Mouse (Mus musculus): Measurements from ENCODE around the gene Bmp8b. TPM values are rescaled to one million over a fixed set of nuclear protein-coding genes. Genes with fewer than 3 reads are reported as not detected.
A peak's percentile ranks its signal among the peaks of the same experiment; 100 is the strongest.
"Not testable (repeated sequence)": the region's sequence is repeated elsewhere in the genome, so short reads cannot be mapped to it uniquely, and the experiment has no call there.

Gene Bmp8b
- total RNA-seq, 2 experiments from 2014 or later, result 0.26 to 0.54 TPM

DNA sequence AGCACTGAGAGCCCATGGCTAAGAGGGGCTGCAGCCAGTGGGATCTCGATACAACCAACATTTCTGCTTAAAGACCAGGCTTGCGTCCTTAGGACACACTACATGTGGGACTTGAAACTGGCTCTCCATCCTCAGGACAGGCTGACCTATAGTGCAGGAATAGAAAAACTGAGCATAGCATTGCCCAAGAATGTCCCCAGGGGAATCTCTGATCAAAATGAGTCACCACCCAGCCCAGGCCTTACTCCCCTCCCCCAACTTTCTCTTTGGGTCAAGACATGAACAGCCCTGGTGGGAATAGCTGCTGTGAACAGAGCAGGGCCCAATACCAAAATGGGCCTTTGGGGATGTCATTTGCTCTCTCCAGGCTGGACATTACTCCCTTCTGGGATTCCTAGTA lies 1.9 kb downstream of the Bmp8b start:
- no peak for DNase-seq (ENCODE audit: extremely low spot score in 1 of 2, low spot score in 2 of 2)
- intact Hi-C loops (cut with DNase I), result no loop called here

DNA sequence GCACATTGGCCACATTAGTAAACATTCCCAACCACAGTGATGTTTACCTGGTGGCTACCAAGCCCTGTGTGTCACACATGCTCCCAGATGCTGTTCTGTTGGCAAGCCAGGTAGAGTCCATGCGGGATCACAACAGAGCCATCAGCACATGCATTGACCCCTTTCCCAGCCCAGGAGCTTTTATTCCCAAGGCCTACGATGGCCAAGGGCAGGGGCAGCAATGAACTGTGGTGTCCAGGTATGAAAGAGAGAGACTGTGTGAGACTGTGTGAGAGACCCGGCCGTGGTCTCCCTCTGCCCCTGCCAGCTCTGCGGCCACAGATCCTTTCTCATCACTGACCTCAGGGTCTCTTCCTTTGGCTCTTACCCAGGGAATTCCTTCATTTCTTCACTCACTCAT lies 3.1 kb downstream of the Bmp8b start:
- intact Hi-C loops (cut with DNase I), result no loop called here
- DNase-seq (ENCODE audit: extremely low spot score in 1 of 2, low spot score in 2 of 2), result no peak

DNA sequence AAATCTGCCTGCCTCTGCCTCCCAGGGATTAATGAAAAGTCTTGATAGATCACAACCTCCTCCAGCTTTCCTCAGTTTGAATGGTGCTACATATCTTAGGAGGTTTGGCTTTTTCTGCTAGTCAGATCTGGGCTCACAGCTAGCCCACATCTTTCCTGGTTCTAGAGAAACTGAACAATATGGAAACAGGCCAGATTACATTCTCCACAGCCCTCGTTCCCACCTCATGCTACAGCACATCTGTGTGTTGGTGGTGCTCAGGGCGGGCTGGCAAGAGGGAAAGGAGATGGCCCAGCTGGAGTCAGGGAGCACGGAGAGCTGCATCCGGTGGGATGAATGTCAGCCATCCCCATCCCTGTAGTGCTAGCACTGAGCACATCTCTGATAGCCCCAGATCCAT lies 5.8 kb downstream of the Bmp8b start:
- intact Hi-C loops (cut with DNase I), result no loop called here
- DNase-seq (ENCODE audit: extremely low spot score in 1 of 2, low spot score in 2 of 2), result no peak

- intact Hi-C loops (cut with DNase I); DNase-seq (ENCODE audit: extremely low spot score in 1 of 2, low spot score in 2 of 2): not testable (repeated sequence)
These were observed 6.5 kb downstream of the Bmp8b start for GRCm38 (mm10) chr4:123111275-123111983.

- intact Hi-C loops (cut with DNase I), result no loop called here
- no peak for DNase-seq (ENCODE audit: extremely low spot score in 1 of 2, low spot score in 2 of 2)
These were observed 7.3 kb downstream of the Bmp8b start for GRCm38 (mm10) chr4:123112216-123112764.

GRCm38 (mm10) chr4:123114651-123115050 lies 9.7 kb downstream of the Bmp8b start:
- intact Hi-C loops (cut with DNase I); DNase-seq (ENCODE audit: extremely low spot score in 1 of 2, low spot score in 2 of 2): not testable (repeated sequence)

GRCm38 (mm10) chr4:123116011-123116410 lies 11.0 kb downstream of the Bmp8b start, which contains the start of gene Oxct2b:
Gene Oxct2b (plus strand): TSS chr4:123116266.
- DNase-seq (ENCODE audit: extremely low spot score in 1 of 2, low spot score in 2 of 2), result no peak
- intact Hi-C loops (cut with DNase I), result no loop called here

- DNase-seq (ENCODE audit: extremely low spot score in 1 of 2, low spot score in 2 of 2); intact Hi-C loops (cut with DNase I): not testable (repeated sequence)
These were observed 11.7 kb downstream of the Bmp8b start for GRCm38 (mm10) chr4:123116640-123117039.

- intact Hi-C loops (cut with DNase I), result no loop called here
These were observed 16.3 kb downstream of the Bmp8b start for GRCm38 (mm10) chr4:123121286-123121685.

GRCm38 (mm10) chr4:123126626-123127025 lies 21.7 kb downstream of the Bmp8b start:
- intact Hi-C loops (cut with DNase I), result no loop called here
- DNase-seq (ENCODE audit: extremely low spot score in 1 of 2, low spot score in 2 of 2), result no peak

More at GRCm38 (mm10) chr4:123121286-123121685, 16.3 kb downstream of the Bmp8b start:
- DNase-seq (ENCODE audit: extremely low spot score in 1 of 2, low spot score in 2 of 2), result no peak

GRCm38 (mm10) chr4:123127051-123127450 lies 22.1 kb downstream of the Bmp8b start:
- intact Hi-C loops (cut with DNase I), result no loop called here
- no peak for DNase-seq (ENCODE audit: extremely low spot score in 1 of 2, low spot score in 2 of 2)

GRCm38 (mm10) chr4:123137551-123137950 lies 32.6 kb downstream of the Bmp8b start:
- no peak for DNase-seq (ENCODE audit: extremely low spot score in 1 of 2, low spot score in 2 of 2)
- intact Hi-C loops (cut with DNase I), result no loop called here

DNA sequence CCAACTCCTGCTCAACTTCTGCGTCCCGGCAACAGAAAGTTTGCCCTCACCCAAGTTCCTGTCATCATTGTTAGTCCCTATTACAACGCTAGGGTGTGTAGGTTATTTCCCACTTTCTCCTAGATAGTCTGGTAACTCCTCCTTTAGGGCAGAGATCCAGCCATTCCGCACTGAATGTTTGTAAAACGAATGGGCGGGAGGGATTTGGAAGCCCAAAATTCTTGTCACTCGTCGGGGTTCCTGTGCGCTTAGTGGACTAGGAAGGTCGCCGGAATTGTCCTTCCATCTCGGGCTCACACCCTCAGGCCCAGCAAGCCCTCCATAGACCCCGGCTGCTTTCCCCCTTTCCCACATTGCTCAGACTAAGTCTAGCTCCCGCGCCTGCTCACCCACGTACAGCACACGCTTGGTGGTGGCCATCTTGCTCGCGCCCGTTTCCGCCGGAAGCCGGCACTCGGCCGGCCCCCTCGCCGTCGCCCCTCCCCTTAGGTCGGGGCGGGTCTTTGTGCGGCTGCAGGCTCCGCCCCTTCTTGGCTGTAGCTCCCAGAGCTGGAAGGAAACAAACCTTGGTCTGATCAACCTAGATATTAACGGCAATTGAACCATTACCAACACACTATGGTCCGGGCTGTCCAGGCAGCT lies 34.7 kb downstream of the Bmp8b start, which contains the start of gene Ppie:
TSS of gene Ppie (minus strand) at position 439 of the 642 bp plus-strand sequence.
- DNase-seq (ENCODE audit: extremely low spot score in 1 of 2, low spot score in 2 of 2), result peak; percentile 66 to 87
- intact Hi-C loops (cut with DNase I), result no loop called here

GRCm38 (mm10) chr4:123147446-123148150 lies 42.6 kb downstream of the Bmp8b start:
- DNase-seq (ENCODE audit: extremely low spot score in 1 of 2, low spot score in 2 of 2), result no peak
- intact Hi-C loops (cut with DNase I), result no loop called here

- intact Hi-C loops (cut with DNase I), result no loop called here
These were observed 47.0 kb downstream of the Bmp8b start for GRCm38 (mm10) chr4:123152003-123152402.

DNA sequence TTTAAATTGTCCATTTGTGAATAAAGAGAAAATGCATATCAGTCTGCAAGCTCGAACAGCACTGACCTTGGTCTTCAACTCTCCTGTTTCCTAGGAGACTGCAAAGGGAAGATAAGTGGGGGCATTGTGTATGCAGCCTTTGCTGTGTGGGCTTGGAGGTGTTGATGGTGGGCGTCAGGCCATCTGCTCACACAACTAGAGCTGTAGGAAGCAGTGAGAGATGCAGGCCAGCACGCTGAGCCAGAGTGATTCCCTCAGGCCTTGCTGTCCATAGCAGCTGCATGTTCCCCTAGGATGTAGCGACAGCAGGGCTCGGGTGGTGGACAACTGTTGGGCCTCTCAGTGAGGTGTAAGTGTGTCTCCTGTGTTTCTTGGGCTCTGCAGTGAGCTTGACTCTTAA lies 48.0 kb downstream of the Bmp8b start:
- intact Hi-C loops (cut with DNase I), result no loop called here

More at GRCm38 (mm10) chr4:123152003-123152402, 47.0 kb downstream of the Bmp8b start:
- DNase-seq (ENCODE audit: extremely low spot score in 1 of 2, low spot score in 2 of 2), result no peak

GRCm38 (mm10) chr4:123155004-123155403 lies 50.0 kb downstream of the Bmp8b start:
- intact Hi-C loops (cut with DNase I), result loop anchor here (5.0 kb wide), 2 partner anchors 47 to 97 kb away; partner anchors contain the start of gene Nt5c1a
- peak in 1 of 2 experiments; percentile 55 for DNase-seq (ENCODE audit: extremely low spot score in 1 of 2, low spot score in 2 of 2)

More for the DNA sequence above, 48.0 kb downstream of the Bmp8b start:
- DNase-seq (ENCODE audit: extremely low spot score in 1 of 2, low spot score in 2 of 2), result peak; percentile 61 to 68

GRCm38 (mm10) chr4:123155427-123155826 lies 50.5 kb downstream of the Bmp8b start:
- no peak for DNase-seq (ENCODE audit: extremely low spot score in 1 of 2, low spot score in 2 of 2)
- intact Hi-C loops (cut with DNase I), result loop anchor here (5.0 kb wide), 2 partner anchors 47 to 97 kb away; partner anchors contain the start of gene Nt5c1a

GRCm38 (mm10) chr4:123155840-123156239 lies 50.9 kb downstream of the Bmp8b start:
- DNase-seq (ENCODE audit: extremely low spot score in 1 of 2, low spot score in 2 of 2), result no peak

More at GRCm38 (mm10) chr4:123155840-123156239, 50.9 kb downstream of the Bmp8b start:
- intact Hi-C loops (cut with DNase I), result loop anchor here (5.0 kb wide), 2 partner anchors 46 to 96 kb away; partner anchors contain the start of gene Nt5c1a
